Mouse (Mus musculus): ENCODE results near the gene Tjp1. TPM values are rescaled to one million over a fixed set of nuclear protein-coding genes. Genes with fewer than 3 reads are reported as not detected.

Gene Tjp1
- polyA plus RNA-seq, 1 experiment from 2014 or later, result 0.10 TPM

DNA sequence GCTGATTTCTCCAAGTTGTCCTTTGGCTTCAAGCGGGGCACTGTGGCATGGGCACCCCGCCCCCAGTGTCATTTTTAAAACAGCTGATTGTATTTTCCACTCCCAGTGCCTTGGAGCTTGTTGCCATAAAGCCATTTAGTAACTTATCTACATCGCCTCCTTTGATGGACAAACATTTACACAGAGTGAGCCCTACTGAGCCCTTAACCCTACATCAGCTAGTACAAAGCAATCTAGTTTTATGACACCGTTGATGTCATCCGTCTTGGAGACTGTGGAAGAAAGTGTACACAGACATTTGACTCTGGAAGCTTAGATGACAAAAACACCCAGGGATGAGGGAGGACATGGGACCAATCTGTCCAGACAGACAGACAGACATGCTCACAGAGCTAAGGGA, 20.2 kb downstream of the Tjp1 start:
- Histone ChIP-seq H3K4me3 (ENCODE audit: inconsistent target) (no peak overlapping the region), H3K79me2 (ENCODE audit: inconsistent target) (no peaks in the 10 kb centered on the region), H3K27ac (no peak overlapping the region), H3K36me3 (ENCODE audit: inconsistent target) (no peaks in the 10 kb centered on the region)
- WGBS (ENCODE audit: missing documents), result 85% methylated on average over 5 of the region's 5 CpGs

DNA sequence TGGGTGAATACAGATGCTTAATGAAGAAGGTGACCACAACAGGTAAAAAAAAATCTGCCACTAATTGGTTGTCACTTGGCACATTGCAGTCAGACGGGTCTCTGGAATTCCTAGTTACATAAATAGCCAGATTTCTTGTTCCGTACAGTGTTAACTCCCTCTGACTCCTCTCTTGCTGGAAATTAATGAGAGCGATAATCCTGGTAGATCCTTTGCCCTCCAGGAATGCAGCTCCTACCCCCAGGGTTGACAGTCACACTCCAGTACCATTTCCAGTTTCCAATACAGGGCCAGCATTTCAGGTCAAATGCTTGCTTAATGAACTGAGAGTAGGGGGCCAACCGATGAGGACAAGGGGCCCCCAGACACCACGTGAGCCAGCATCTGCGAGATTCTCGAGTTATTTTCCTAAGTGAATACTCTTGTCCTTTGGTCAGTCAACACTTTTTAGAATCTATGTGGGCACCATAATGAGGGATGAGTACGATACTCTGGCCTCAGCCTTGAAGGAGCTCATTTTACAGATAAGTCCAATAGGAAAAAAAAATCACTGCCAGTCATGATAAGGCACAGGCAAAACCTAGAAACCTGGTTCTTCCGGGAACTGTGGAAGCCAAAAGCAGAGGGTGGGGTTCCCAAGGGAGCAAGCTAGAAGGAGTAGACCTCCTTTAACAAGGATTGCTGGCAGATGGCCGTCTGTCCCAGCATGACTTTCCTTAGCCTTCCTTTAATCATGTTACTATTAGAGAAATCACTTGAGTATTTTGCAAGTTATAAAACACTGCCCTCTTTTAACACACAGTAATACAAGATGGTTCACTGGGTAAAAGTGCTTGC, 24.9 kb downstream of the Tjp1 start:
- H3K4me3 ChIP-seq (ENCODE audit: inconsistent target), result no peak overlapping the region
- WGBS (ENCODE audit: missing documents), result 88% methylated on average over 10 of the region's 10 CpGs
- H3K79me2 ChIP-seq (ENCODE audit: inconsistent target), result no peaks in the 10 kb centered on the region

DNA sequence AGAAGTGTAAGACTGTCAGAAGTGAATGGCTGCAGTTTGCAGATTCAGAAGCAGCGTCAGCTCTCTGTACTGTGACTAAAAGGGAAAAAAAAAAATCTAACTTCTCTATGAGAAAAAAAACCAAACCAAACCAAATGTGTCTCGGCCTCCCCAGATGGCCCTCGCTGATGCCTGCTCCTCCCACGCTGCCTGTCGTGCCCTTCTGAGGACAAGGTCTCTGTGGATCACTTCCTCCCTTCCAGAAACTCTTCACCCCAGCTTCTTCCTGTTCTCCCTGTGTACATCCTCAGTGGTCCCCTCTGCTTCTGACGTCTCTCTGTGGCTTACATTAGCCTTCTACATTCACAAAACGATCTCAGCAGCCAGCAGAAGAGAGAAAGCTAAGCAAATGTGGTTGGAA, 26.8 kb downstream of the Tjp1 start:
- no peak overlapping the region for H3K27ac ChIP-seq
- 31% methylated on average over 7 of the region's 7 CpGs for WGBS (ENCODE audit: missing documents)
- no peak overlapping the region for H3K4me3 ChIP-seq (ENCODE audit: inconsistent target)
- no peaks in the 10 kb centered on the region for H3K79me2 ChIP-seq (ENCODE audit: inconsistent target)
- H3K36me3 ChIP-seq (ENCODE audit: inconsistent target), result no peaks in the 10 kb centered on the region

More for the DNA sequence above, 24.9 kb downstream of the Tjp1 start:
- Histone ChIP-seq H3K36me3 (ENCODE audit: inconsistent target) (no peaks in the 10 kb centered on the region), H3K27ac (no peak overlapping the region)

DNA sequence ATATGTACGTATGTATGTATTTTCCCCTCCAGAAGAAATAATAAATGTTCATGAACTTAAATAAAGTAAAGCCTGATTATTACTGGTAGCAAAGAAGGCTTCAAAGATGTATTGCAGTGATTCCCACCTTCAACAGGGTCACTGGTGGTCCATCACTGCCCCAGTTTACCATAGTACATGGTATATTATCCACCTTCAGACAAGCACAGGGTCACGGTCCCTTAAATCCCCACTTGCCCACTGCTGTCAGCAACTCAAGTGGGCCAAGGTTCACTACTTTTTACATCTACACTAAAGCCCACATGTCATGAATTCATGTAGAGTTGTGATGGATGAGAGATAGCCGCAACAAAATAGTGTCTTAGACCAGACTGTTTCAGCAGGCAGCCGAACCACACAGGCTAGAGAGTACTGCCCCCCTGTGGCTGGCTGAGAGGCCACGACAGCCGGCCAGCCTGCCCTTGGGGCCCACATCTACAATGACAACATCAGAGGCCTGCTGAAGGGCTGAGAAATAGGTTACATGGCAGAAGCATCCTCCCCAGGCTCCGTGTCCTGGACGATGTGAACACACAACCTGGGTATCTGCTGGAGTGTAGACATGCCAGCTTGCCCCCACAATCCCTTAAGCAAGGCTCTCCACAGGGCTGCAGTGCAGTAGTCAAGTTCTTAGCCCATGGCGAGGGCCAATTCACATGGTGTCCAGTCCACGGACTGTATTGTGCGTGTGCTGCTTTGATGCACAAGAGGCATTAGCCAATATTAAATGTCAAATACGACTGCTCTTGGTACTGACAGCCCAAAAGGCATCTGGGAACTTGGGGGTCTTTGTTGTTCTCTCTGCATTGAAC, 29.6 kb downstream of the Tjp1 start:
- Histone ChIP-seq H3K27ac (no peak overlapping the region), H3K36me3 (ENCODE audit: inconsistent target) (no peaks in the 10 kb centered on the region), H3K79me2 (ENCODE audit: inconsistent target) (no peaks in the 10 kb centered on the region), H3K4me3 (ENCODE audit: inconsistent target) (no peak overlapping the region)
- 55% methylated on average over 12 of the region's 12 CpGs for WGBS (ENCODE audit: missing documents)

DNA sequence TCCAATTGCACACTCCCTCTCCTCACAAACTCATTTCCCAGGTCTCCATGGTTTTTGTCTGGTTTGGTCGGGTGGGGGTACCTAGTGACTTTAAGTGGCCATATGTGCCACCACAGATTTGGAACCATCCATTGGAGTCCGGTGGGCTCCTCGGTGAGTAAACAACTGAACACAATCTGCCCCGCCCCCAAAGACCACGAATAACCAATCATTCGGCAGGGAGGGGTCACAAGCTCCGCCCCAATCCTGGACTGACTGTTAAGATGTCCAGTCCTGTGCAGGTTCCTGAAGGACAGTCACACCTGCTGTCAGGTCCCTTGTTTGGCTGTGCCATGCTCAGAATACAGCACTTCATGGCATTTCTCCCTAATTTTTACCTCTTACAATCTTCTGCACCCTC, 37.1 kb downstream of the Tjp1 start:
- Histone ChIP-seq H3K4me3 (ENCODE audit: inconsistent target) (no peak overlapping the region), H3K27ac (no peak overlapping the region), H3K36me3 (ENCODE audit: inconsistent target) (no peaks in the 10 kb centered on the region), H3K79me2 (ENCODE audit: inconsistent target) (no peaks in the 10 kb centered on the region)
- 85% methylated on average over 7 of the region's 7 CpGs for WGBS (ENCODE audit: missing documents)

DNA sequence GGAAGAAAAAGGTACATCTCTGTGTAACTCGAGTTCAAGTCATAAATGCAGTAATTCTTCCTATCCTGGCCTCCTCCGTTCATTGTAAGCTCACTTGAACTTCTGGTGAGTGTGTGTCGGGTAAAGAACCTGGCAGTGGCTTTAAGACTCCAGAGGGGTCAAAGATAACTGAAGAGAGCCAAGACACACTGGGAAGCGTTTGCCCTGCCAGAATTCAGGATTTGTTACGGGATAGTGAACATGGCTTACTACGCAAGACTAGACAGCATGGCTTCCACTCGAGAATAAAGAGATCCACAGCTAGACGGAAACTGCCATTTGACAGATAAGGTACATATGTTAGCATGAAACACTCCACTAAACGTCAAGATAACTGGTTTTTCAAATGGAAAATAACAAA, 37.8 kb downstream of the Tjp1 start:
- no peak overlapping the region for H3K27ac ChIP-seq
- no peak overlapping the region for H3K4me3 ChIP-seq (ENCODE audit: inconsistent target)
- H3K36me3 ChIP-seq (ENCODE audit: inconsistent target), result no peaks in the 10 kb centered on the region
- WGBS (ENCODE audit: missing documents), result 83% methylated on average over 9 of the region's 9 CpGs
- no peaks in the 10 kb centered on the region for H3K79me2 ChIP-seq (ENCODE audit: inconsistent target)

DNA sequence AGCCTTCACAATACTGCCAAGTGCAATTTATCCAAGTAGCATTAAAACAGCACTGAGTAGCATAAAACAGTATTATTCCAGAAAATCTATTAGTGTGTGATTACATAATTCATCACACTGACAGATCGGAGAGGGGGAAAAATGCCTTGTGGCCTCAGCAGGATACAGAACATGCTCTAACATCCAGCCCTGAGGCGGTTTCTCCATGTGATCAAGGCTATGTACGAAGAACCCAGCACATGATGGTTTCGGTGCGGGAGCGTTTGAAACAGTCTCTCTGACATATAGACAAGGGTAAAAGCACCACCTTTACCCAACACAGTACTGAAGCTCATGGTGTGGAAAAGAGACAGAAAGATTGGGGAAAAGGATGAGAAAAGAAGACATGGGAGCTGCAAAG, 38.4 kb downstream of the Tjp1 start:
- no peaks in the 10 kb centered on the region for H3K79me2 ChIP-seq (ENCODE audit: inconsistent target)
- WGBS (ENCODE audit: missing documents), result 94% methylated on average over 6 of the region's 6 CpGs
- no peaks in the 10 kb centered on the region for H3K36me3 ChIP-seq (ENCODE audit: inconsistent target)
- no peak overlapping the region for H3K4me3 ChIP-seq (ENCODE audit: inconsistent target)
- H3K27ac ChIP-seq, result no peak overlapping the region

DNA sequence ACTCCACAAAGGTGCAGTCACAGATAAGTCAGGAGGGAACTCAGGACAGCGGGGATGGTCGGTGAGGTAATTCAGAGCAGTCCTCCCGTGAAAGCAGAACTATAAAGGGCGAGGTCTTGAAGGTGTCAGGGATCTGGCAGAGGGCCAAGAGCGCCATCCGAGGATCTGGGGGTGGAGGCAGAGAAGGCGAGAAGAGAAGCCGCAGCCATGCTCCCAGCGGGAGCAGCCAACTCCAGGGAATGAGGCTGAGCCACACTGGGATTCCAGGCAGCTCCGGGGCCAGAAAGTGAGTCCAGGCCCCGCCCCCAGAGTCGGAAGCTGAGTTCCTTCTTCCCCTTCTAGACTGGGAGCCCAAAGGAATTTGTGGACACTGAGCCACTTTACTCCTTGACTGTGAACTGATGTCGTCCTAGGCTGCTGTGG, 41.3 kb downstream of the Tjp1 start:
- H3K79me2 ChIP-seq (ENCODE audit: inconsistent target), result no peaks in the 10 kb centered on the region
- 14% methylated on average over 13 of the region's 13 CpGs for WGBS (ENCODE audit: missing documents)
- H3K27ac ChIP-seq, result no peak overlapping the region
- no peaks in the 10 kb centered on the region for H3K36me3 ChIP-seq (ENCODE audit: inconsistent target)
- no peak overlapping the region for H3K4me3 ChIP-seq (ENCODE audit: inconsistent target)

DNA sequence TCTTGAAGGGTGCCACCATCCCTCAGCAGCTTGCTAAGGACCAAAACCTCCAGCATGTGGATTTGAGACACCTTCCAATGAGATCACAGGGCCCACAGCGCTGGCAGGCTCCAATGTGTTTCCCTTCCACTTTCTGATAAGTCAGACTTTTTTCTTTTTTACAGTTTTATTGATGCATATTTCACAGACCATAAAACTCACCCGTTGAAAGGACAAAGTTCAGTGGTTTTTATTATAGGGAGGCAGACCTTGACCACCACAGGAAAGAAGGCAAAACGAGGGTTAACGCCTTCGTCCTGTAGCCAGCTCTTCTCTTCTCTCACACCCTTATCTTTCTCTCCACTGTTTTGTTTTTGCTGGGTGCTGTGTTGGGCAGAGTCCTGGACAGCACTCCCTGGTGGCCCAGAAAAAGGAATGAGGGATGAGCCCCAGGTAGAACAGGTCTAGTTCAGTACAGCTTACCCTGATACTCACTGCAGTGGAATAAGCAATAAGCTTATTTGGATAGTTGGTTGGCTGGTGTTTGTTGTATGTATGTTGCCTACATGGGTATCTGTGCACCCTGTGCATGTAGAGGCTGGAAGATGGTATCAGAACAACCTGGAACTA, 43.3 kb downstream of the Tjp1 start:
- WGBS (ENCODE audit: missing documents), result 12% methylated on average over 5 of the region's 5 CpGs

DNA sequence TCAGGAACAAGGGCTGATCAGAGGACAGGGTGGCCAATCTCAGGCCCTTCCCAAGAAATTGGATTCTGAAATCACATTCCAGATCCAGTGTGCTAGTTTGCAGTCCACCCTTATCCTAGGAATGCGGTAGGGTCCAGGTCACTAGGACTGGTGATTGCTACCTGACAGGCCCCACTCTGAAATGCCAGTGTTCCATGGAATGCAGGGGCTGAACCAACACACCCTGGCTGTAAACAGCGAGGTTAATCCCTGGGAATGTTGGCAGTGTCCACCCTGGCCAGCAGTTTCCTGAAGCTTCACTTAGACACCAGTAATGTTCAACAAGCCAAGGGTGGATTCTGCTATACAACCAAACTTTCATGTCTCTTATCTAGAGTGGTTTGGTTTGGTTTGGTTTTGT, 45.4 kb downstream of the Tjp1 start:
- Histone ChIP-seq H3K4me3 (ENCODE audit: inconsistent target) (no peak overlapping the region), H3K79me2 (ENCODE audit: inconsistent target) (no peaks in the 10 kb centered on the region), H3K27ac (no peak overlapping the region), H3K36me3 (ENCODE audit: inconsistent target) (no peaks in the 10 kb centered on the region)
- 77% methylated on average over 2 of the region's 2 CpGs for WGBS (ENCODE audit: missing documents)

More for the DNA sequence above, 43.3 kb downstream of the Tjp1 start:
- H3K79me2 ChIP-seq (ENCODE audit: inconsistent target), result no peaks in the 10 kb centered on the region
- no peak overlapping the region for H3K4me3 ChIP-seq (ENCODE audit: inconsistent target)
- H3K27ac ChIP-seq, result no peak overlapping the region
- no peaks in the 10 kb centered on the region for H3K36me3 ChIP-seq (ENCODE audit: inconsistent target)

DNA sequence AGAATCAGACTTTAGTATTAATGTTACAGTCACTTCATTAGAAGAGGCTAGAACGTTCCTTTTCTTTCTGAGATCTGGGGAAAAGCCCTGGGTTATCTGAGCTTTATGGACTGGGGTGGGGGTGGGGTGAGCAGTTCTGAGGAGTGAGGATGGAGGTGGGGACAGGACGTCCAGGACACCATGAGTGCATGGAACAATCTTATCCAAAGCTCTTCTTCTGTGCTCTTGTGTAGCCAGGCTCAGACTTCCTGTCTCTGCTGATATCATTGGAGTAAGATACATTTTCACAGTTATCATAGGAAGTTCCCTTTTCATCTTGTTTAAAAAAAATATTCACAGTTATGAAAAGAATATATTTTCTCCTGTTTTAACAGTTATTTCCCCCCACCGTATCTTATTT, 55.5 kb downstream of the Tjp1 start:
- H3K79me2 ChIP-seq (ENCODE audit: inconsistent target), result no peaks in the 10 kb centered on the region
- 85% methylated on average over 3 of the region's 3 CpGs for WGBS (ENCODE audit: missing documents)
- no peak overlapping the region for H3K27ac ChIP-seq
- no peak overlapping the region for H3K4me3 ChIP-seq (ENCODE audit: inconsistent target)
- no peaks in the 10 kb centered on the region for H3K36me3 ChIP-seq (ENCODE audit: inconsistent target)

DNA sequence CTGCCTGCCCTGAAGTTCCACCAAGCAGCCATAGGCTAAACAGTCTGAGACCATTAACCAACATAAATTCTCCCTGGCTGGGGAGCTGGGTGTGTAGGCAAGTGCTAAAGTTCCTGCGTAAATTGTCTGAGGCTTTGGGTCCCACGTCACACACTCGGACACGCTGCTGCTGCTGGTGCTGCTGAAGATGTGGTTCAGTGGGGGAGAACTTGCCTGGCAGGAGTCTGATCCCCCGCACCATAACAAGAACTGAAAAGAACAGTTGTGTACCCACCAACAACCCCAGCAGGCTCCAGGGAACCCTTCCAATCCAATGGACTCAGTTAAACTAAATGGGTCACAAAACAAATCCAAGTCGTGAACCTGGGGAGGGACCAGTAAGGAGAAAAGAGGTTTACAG, 56.2 kb downstream of the Tjp1 start:
- WGBS (ENCODE audit: missing documents), result 88% methylated on average over 5 of the region's 6 CpGs
- no peaks in the 10 kb centered on the region for H3K36me3 ChIP-seq (ENCODE audit: inconsistent target)
- H3K27ac ChIP-seq, result no peak overlapping the region
- no peak overlapping the region for H3K4me3 ChIP-seq (ENCODE audit: inconsistent target)
- no peaks in the 10 kb centered on the region for H3K79me2 ChIP-seq (ENCODE audit: inconsistent target)

DNA sequence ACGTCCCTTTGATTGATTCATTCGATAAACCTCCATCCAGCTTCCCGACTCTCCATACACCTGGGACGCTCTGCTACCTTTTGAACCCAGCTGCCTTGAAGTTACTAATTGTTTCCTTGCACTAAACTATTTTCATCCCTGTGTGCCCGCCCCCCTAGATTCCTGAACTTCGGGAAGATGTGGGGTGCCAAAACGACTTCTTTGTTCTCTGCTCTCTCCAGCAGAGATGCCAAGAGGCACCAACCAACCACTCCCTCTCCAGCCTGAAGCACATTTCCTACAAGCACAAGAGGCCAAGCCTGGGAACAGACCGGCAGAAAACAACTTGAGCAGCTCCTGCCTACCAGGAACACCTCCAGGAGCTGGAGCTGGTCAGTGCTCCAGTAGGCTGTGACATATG, 57.4 kb downstream of the Tjp1 start:
- H3K36me3 ChIP-seq (ENCODE audit: inconsistent target), result no peaks in the 10 kb centered on the region
- H3K79me2 ChIP-seq (ENCODE audit: inconsistent target), result no peaks in the 10 kb centered on the region
- H3K27ac ChIP-seq, result no peak overlapping the region
- 51% methylated on average over 8 of the region's 8 CpGs for WGBS (ENCODE audit: missing documents)
- no peak overlapping the region for H3K4me3 ChIP-seq (ENCODE audit: inconsistent target)

DNA sequence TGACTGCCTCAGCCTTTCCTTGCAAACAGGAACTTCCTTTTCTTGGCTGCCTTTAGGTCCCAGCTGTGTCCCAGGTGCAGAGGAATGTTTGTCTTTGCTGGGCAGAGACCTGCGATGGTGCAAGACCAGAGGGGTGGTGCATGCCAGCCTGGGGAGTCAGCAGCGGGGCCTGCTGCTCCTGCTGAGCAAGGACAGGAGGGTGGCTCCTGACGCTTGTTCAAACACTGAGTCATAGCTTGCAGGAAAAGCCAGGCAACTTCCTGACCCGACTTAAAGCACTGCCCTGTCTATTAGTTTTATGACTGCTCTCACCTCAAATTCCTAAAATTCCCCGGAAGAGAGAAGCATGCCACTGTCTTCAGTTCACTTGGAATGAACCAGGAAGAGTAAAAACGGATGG, 57.9 kb downstream of the Tjp1 start:
- 3% methylated on average over 6 of the region's 6 CpGs for WGBS (ENCODE audit: missing documents)
- Histone ChIP-seq H3K4me3 (ENCODE audit: inconsistent target) (no peak overlapping the region), H3K27ac (no peak overlapping the region), H3K79me2 (ENCODE audit: inconsistent target) (no peaks in the 10 kb centered on the region), H3K36me3 (ENCODE audit: inconsistent target) (no peaks in the 10 kb centered on the region)

DNA sequence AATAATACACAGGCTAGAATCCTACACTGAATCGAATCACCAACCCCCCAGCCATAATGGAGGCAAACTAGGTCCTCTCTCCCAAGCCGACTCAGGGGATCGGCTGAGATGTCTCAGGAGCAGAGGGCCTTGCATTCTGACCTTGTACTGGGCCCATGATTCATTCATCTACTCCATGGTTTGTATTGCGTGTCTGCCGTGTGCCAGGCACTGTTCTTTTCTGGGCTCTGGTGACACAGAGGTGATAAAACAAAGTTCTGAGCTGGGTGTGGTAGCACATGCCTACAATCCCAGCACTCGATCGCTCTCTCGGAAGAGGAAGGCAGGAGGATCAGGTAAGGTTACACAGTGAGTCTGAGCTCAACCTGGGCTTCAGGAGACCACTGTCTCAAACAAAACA, 59.4 kb downstream of the Tjp1 start:
- WGBS (ENCODE audit: missing documents), result 91% methylated on average over 8 of the region's 8 CpGs

More for the DNA sequence above, 59.4 kb downstream of the Tjp1 start:
- no peaks in the 10 kb centered on the region for H3K36me3 ChIP-seq (ENCODE audit: inconsistent target)
- H3K79me2 ChIP-seq (ENCODE audit: inconsistent target), result no peaks in the 10 kb centered on the region
- no peak overlapping the region for H3K27ac ChIP-seq
- no peak overlapping the region for H3K4me3 ChIP-seq (ENCODE audit: inconsistent target)
